Mouse (Mus musculus): ENCODE data around the gene N4bp2.

GRCm38 (mm10) chr5:65878367-65878766 is 115.0 kb downstream of the N4bp2 start:
- TF ChIP-seq CTCF (IDR thresholded peaks at IDR 0.05; ENCODE audit: low read depth) = no peak
- no peak for TF ChIP-seq EP300 (IDR thresholded peaks at IDR 0.05; ENCODE audit: low read depth)
